Mouse (Mus musculus) G1E-ER4 (cell line): ENCODE results near the gene Zcchc3. TPM values are rescaled to one million over a fixed set of nuclear protein-coding genes. Genes with fewer than 3 reads are reported as not detected.

ENCODE experiments used
- GATA1 ChIP-seq: IDR thresholded peaks from one replicate; pipeline ENCODE4 v1.8.0; 2012; ENCODE audit warnings: low read length, inconsistent platforms
- polyA plus RNA-seq: library from polyadenylated mRNA; stranded (reverse); fragments of >175 nt; gene quantifications from 2 replicates; pipeline ENCODE4 v1.2.3, GENCODE M21; 2012

Gene Zcchc3
- polyA plus RNA-seq, 1 experiment: 24.1 TPM

DNA sequence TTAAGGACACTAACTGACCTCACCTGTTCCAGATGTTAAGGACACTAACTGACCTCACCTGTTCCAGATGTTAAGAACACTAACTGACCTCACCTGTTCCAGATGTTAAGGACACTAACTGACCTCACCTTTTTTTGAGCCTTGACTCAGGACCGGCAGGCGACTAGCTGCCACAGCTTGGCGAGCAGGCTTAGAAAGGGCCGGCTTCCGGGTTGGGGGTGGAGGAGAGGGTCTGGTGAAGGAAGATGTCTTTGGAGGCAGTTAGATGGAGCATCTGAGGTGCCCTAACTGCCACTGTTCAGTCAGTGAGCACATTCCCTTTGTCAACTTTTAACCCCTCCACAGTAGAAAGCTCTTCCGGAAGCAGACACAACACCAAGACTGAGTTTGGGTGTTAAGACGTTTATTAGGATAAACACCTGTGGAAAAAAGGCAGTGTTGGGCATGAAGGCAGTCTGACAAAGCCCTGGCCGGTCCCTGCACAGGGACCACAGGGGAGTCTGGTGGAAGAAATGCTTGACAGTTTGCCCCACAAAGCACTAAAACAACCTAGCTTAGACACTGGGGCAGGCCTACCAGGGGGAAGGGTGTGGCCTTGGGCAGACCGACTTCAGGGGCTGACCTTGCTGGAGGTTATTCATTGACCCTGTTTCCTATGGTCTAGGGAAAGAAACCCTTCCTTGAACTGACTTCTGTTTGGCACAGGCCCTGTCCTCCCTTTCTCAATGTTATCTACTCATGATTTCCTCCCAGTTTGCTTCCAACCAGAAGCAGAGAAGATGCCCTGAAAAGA is 21.4 kb downstream of the Zcchc3 start:
- TF ChIP-seq GATA1: no peak

DNA sequence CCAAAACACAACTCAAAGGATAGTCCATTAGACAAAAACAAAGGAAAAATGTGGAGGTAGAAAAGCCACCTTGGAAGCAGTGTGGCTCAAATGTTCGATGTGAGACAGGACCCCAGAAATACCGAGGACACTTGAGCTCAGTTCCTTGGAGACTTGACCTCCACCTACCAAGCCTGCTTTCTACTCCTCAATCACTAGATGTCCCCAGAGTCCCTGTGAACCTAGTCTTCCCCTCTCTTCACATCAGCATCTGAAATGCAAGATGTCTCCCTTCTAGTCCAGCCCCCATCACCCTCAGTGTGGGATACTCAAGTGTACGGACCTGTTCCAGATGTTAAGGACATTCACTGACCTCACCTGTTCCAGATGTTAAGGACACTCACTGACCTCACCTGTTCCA is 22.0 kb downstream of the Zcchc3 start:
- no peak for TF ChIP-seq GATA1

DNA sequence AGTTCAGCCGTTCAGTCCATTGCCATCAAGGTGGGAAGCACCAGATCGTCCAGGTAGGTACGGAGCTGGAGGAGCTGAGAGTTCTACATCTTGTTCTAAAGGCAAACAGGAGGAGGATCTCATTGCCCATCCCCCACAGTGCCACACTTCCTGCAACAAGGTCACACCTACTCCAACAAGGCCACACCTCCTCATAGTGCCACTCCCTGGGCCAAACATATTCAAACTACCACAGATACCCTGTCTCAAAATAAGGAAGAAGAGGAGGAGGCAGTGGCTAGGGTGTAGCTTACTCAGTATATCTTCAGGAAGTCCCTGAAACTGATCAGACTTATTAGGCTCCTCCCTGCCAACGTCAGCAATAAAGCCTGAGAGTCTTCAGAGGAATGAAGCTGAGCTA is 30.6 kb downstream of the Zcchc3 start:
- no peak for TF ChIP-seq GATA1

DNA sequence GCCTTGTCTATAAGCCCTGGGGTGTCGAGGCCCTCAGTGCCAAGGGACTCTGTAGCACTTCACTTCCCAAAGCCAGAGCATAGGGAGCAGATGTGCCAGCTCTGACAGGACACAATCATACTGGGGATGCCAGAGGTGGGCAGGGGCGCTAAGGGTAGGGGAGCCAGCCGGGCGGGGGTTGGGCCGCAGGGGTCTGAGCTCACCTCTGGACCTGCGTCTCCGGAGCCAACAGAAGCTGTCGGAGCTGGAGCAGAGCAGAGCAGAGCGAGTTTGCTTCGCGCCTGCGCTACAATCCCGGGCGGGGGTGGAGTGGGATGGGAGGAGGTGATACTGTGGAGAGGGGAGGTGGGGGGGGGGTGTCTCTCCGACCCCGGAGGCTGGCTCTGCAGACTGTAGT is 38.5 kb downstream of the Zcchc3 start, which contains the start of gene Nrsn2:
Nrsn2 (minus strand) TSS at position 294 of the 397 bp plus-strand sequence.
- TF ChIP-seq GATA1: no peak

DNA sequence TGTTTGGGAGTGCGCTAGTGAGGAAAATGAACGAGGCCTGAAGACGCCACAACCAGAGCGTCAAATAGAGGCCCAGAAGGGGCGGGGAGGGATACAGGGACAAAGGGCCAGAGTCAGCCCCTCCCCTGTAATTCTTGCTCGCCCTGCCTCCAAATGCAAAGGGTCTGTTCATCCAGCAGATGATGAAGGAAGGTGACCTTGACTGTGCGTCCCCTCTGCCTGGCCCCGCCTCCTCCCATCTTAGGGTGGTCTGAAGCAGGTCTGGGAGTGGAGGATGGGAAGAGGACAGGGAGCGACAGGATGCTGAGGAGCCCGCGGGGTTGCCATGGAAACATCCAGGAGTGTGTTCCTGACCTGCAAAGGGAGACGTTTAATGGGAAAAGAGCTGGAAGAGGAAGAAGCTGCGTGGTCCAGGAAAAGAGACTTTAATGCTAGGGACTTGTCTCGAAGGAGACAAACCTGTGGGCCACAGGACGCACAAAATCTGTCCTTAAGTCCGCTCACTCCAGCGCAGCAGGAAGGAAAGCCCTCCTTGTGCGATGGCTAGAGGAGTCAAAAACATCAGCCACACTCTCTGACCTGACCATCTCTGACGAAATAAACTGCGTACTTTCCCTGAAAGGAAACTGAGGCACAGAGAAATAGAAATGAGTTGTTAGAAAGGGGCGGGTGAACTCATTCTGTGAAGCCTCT is 39.0 kb downstream of the Zcchc3 start:
- TF ChIP-seq GATA1: no peak

DNA sequence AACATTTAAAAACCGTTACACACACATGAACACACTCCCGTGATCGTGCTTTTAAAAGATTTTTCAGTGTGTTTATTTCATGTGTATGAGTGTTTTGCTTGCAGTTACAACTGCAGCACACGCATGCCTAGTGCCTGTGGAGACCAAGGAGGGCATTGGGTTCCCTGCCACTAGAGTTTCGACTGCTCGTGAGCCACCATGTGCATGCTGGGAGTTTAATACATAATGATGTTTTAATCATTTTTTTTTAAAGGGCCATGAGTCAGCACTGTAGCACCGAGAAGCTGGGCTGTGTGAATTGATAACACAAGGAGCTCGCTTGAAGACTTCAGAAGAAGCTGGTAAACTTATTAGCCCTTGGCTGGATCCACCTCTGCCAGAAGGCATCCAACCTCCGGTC is 41.3 kb downstream of the Zcchc3 start:
- no peak for TF ChIP-seq GATA1

DNA sequence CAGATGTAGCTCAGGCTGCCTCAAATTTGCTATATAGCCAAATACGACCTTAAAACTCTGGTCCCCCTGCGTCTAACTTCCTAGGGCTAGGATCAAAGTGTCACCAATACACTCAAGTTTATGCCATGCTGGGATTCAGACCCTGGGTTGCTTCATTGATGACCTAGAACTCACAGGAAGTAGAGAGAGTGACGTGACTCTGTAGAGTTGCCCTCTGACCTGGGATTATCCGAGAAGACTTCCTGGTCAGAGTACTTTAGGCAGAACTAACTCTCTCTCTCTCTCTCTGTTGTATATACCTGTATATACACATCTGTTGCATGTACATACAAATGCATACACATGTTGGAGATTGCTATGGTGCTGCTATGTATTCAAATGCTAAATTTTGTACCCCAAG is 42.2 kb downstream of the Zcchc3 start:
- TF ChIP-seq GATA1: no peak

DNA sequence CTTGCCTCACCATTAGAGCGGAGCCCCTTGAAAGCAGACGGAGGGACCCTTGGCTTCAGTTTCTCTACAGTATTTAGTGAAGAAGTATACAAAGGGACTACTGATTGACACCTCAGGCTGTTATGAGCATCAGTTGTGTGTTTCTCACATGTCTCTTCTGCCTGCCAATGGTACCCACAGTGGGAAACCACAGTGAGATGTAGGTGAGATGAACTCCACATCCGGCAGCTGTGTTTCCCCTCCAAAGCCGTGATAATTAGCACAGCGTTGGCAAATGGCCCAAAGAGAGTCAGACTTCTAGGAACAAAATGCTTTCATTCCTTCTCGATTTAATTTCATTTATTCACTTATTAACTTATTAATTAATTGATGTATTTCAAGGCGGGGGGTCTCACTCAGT is 42.7 kb downstream of the Zcchc3 start:
- TF ChIP-seq GATA1: no peak

DNA sequence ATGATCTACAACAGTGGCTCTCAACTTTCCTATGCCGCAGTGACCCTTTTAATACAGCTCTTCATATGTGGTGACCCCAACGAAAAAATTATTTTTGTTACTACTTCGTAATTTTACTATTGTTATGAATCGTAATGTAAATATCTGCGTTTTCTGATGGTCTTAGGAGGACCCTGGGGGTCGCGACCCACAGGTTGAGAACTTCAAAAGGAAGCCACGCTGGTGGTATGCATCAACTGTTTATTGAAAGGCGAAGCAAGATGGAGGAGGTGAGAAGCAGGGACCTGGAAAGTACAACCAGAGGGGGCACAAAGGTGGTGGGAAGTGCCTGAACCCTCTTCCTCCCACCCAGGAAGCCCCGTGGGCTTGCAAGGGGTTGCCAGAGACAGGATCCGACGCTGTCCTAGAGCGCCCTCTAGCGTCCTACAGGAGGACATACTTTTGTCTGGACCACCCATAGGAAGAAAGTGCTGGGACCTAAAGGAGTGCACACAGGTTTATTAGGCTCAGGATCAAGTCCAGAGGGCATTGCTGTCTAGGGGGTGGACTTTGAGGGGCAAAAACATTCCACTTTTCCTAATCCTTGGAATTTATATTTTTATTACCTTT is 46.2 kb downstream of the Zcchc3 start:
- no peak for TF ChIP-seq GATA1

DNA sequence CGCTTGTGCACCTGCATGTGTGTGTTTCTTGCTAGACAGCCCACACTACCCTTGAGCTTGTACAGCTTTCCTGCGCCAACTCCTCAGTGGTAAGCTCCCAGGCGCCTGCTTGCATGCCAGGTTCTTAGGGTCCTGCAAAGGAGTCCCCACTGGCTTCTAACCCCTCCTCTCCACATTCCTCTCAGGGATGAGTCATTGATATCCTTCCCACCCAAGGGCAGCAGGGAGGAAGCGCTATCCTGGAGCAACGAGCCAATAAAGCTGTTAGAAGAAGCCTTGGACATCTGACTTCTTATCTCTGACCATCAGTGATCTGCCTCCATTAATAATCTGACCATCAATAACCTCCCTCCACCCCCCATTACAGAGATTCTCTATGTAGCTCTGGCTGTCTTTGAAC is 46.9 kb downstream of the Zcchc3 start:
- no peak for TF ChIP-seq GATA1

DNA sequence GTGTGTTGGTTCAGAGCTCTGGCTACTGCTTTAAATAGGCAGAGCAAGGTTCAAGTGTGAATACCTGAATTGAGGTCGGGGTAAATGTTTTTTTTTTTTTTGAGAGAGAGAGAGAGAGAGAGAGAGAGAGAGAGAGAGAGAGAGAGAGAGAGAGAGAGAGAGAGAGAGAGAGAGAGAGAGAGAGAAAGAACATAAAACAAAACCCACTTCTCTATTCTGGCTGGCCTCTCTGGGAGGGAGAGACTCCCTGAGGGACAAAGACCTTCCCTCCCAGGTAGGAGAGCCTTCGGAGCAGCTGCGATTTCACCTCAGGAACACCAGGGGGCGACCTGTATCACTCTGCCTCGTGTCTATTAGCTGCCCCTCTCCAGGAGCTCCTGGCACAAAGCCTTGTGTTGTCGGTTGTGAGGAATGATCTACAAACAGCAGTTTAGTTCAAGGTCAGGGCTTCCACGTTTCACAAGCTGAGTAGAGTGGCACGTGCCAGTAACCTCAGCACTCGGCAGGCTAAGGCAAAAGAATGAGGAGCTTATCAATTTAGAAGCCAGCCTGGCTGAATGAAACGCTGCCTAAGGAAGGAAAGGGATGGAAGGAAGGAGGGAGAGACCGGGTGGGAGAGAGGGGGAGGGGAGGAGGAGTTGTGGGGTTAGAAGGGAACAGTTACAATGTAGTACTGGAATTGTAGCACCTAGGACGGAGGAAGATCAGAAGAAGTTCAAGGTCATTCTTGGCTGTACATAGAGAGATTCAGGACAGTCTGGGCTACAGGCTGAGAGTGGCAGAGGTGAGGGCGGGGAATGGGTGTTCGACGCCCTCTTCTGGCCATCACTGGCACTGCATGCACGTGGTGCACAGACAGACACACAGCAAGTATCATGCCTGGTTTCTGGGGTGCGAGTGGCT is 51.3 kb downstream of the Zcchc3 start:
- no peak for TF ChIP-seq GATA1

Other genes starting within 250 kb of the Zcchc3 start
- gene Csnk2a1, start 188.2 kb downstream of the Zcchc3 start, polyA plus RNA-seq: 14.0 and 14.9 TPM in 2 replicates
- gene Tbc1d20, start 121.2 kb downstream of the Zcchc3 start, polyA plus RNA-seq: 15.5 and 17.7 TPM in 2 replicates
- gene Rbck1, start 82.4 kb downstream of the Zcchc3 start, polyA plus RNA-seq: 246 and 263 TPM in 2 replicates
- 31.8 and 47.3 TPM in 2 replicates for gene Trib3, start 71.0 kb downstream of the Zcchc3 start, polyA plus RNA-seq
- not detected in 2 replicates for gene Nrsn2, start 38.4 kb downstream of the Zcchc3 start, polyA plus RNA-seq
- gene Sox12, start 17.0 kb downstream of the Zcchc3 start, polyA plus RNA-seq: 55.7 and 57.5 TPM in 2 replicates
- 0.06 and 0.08 TPM in 2 replicates for gene 6820408C15Rik, start 560 bp upstream of the Zcchc3 start, polyA plus RNA-seq
- not detected in 2 replicates for gene Defb23, start 49.6 kb upstream of the Zcchc3 start, polyA plus RNA-seq
- not detected in 2 replicates for gene Defb20, start 62.0 kb upstream of the Zcchc3 start, polyA plus RNA-seq
- not detected in 2 replicates for gene Defb22, start 75.1 kb upstream of the Zcchc3 start, polyA plus RNA-seq
- not detected in 2 replicates for gene Defb26, start 96.7 kb upstream of the Zcchc3 start, polyA plus RNA-seq
- not detected in 2 replicates for gene Defb28, start 103.2 kb upstream of the Zcchc3 start, polyA plus RNA-seq
- not detected in 2 replicates for gene Defb29, start 125.1 kb upstream of the Zcchc3 start, polyA plus RNA-seq
- gene Gm17416, start 154.3 kb upstream of the Zcchc3 start, polyA plus RNA-seq: not detected in 2 replicates
- gene Defb21, start 157.7 kb upstream of the Zcchc3 start, polyA plus RNA-seq: not detected in 2 replicates
- gene Defb19, start 165.3 kb upstream of the Zcchc3 start, polyA plus RNA-seq: not detected in 2 replicates
- gene Defb45, start 184.4 kb upstream of the Zcchc3 start, polyA plus RNA-seq: not detected in 2 replicates
- not detected in 2 replicates for gene Defb36, start 189.3 kb upstream of the Zcchc3 start, polyA plus RNA-seq
- gene Defb25, start 208.0 kb upstream of the Zcchc3 start, polyA plus RNA-seq: not detected in 2 replicates
- not detected in 2 replicates for gene Rem1, start 211.9 kb upstream of the Zcchc3 start, polyA plus RNA-seq